Mouse (Mus musculus): ENCODE results near the gene Prelid1. TPM values are rescaled to one million over a fixed set of nuclear protein-coding genes. Genes with fewer than 3 reads are reported as not detected.

Prelid1 gene
- 100 to 1,000 TPM; 196 to 208 TPM for total RNA-seq (2023)

GRCm38 (mm10) chr13:55319931-55320533, at the start of gene Prelid1:
TSS of gene Prelid1 (plus strand) at chr13:55320500.

DNA sequence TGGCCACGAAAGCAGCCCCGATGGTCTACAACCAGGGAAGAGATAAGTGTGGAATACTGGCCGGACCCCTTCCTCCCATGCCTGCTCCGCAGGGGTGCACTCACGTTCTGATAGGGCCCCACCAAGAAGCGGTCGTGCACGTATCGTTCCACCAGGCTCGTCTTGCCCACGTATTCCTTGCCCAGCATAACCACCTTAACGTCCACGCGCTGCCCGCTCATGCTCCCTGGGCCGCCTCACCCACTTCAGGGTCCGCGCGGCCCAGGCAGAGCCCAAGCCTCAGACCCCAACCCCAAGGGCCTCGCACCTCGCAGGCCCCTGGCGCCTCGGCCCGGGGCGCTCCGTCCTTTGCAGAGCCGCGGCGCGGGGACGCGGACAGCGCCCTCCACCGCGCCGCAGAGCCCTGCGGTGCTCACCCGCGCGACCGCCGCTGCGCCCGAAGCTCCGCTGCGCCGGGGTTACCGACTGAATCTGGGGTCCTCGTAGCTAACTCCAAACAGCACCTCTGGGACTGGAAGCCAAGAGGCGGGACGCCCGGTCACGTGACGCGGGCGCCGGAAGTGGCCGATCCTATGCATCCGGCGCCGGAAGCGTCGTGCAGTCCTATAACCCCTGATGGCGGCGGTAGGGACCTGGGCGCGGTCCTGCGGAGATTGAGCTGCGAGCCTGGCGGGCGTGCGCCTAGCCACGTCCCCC, 1.3 kb downstream of the Prelid1 start, which contains the start of gene Rab24:
TSS of gene Rab24 (minus strand) at position 513 of the 696 bp plus-strand sequence.

DNA sequence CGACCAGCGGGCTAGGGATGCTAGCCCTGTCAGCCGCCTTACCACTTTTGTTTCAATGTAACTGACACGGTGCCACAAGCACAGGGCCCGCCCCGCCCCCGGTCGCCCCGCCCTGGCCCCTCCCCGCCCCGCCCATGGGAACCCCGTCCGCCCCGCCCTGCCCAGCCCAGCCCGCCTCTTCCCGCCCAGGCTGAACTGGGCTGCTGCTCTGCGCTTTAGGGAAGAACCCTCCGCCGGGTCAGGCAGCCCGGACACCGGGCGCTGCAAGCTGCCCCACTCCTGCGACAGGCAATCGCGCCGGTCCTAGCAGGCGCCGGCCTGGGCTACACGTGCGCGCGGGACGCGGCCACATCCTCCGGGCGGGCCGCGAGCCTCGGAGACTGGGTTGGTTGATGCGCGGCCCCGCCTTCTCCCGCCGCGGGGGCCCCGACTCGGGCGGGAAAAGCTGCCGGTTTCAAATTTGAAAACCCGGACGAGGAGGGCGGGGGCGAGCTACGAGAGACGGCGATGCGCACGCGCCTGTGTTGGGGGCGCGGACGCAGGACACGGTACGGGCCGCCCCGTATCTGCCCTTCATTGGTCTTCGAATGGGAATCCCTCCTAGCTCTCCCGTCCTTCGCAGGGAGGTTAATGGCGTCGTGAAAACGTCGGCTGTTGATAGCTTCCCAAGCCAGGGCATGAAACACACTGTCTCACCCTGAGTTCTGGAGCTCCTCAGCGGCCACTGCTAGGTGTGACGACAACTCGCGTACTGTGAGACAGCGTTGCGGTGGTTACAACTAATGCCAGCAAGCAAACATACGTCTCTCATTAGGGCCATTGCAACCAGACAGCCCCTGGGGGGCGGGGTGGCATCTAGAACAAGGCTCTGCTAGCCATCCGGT, 9.6 kb downstream of the Prelid1 start, which contains the start of gene Mxd3:
TSS of gene Mxd3 (minus strand) at position 141 of the 884 bp plus-strand sequence.

DNA sequence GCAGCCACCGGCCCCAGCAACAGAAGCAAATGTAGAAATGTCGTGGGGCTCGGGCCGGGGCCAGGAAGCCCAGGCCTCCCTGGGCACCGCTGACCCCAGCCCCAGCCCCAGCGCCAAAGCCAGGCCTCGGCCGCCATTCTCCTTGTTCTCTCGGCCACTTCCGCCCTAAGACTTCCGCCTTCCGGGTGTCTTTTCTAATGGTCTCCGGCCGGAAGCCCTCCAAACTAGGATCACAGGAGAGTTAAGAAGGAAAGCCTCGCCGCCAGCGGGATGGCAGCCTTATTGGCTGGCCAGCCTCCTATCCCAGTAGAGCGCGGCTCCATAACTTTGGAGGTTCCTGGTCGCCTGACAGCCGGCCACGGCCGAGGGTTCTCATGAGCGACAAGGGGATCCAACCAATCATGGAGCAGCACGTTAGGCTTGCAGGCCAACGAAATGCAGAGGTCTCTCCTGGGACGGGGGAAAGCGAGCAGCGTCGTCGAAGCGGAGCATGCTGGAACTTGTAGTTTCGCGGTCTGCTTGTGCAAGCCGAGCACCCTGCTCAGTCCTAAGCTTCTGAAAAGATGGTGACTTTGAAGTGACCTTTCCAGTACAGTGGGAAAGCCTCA, 42.3 kb downstream of the Prelid1 start, which contains the start of gene Lman2:
TSS of gene Lman2 (minus strand) at position 331 of the 608 bp plus-strand sequence.

GRCm38 (mm10) chr13:55369531-55370114, 49.3 kb downstream of the Prelid1 start, which contains the start of gene Rgs14:
TSS of gene Rgs14 (plus strand) at chr13:55369732.

Other genes starting within 250 kb of the Prelid1 start
- 10 to 100 TPM; 36.0 to 41.3 TPM for gene Uimc1, start 220.2 kb upstream of the Prelid1 start, total RNA-seq (2023)
- 1 to 10 TPM; 9.1 to 9.8 TPM for gene Zfp346, start 215.2 kb upstream of the Prelid1 start, total RNA-seq (2023)
- gene Gm17617, start 187.0 kb upstream of the Prelid1 start, total RNA-seq (2023): not detected
- not detected for gene Fgfr4, start 167.9 kb upstream of the Prelid1 start, total RNA-seq (2023)
- 100 to 1,000 TPM in 1 of 2 experiments, 10 to 100 TPM in 1; 99.7 to 103 TPM for gene Nsd1, start 110.7 kb upstream of the Prelid1 start, total RNA-seq (2023)
- gene Rab24, start 1.4 kb downstream of the Prelid1 start, total RNA-seq (2023): 10 to 100 TPM; 73.9 to 75.8 TPM
- 10 to 100 TPM; 15.2 to 16.0 TPM for gene Mxd3, start 9.3 kb downstream of the Prelid1 start, total RNA-seq (2023)
- gene Lman2, start 42.3 kb downstream of the Prelid1 start, total RNA-seq (2023): 10 to 100 TPM; 77.1 to 89.8 TPM
- 100 to 1,000 TPM; 106 to 113 TPM for gene Rgs14, start 49.2 kb downstream of the Prelid1 start, total RNA-seq (2023)
- not detected for gene Slc34a1, start 77.7 kb downstream of the Prelid1 start, total RNA-seq (2023)
- gene Pfn3, start 94.7 kb downstream of the Prelid1 start, total RNA-seq (2023): not detected
- gene F12, start 106.3 kb downstream of the Prelid1 start, total RNA-seq (2023): 1 to 10 TPM; 2.2 TPM
- 100 to 1,000 TPM; 211 to 221 TPM for gene Grk6, start 124.6 kb downstream of the Prelid1 start, total RNA-seq (2023)
- gene Prr7, start 143.8 kb downstream of the Prelid1 start, total RNA-seq (2023): 10 to 100 TPM in 1 of 2 experiments, 1 to 10 TPM in 1; 8.3 to 10.5 TPM
- under 1 TPM; 0.20 to 0.47 TPM for gene Dbn1, start 167.6 kb downstream of the Prelid1 start, total RNA-seq (2023)
- 100 to 1,000 TPM; 107 to 126 TPM for gene Pdlim7, start 193.2 kb downstream of the Prelid1 start, total RNA-seq (2023)
- 100 to 1,000 TPM; 326 to 337 TPM for gene Dok3, start 208.8 kb downstream of the Prelid1 start, total RNA-seq (2023)
- 10 to 100 TPM; 36.1 to 39.6 TPM for gene Ddx41, start 216.2 kb downstream of the Prelid1 start, total RNA-seq (2023)